Mouse (Mus musculus): Measurements from ENCODE around the gene Stmn3. TPM values are rescaled to one million over a fixed set of nuclear protein-coding genes. Genes with fewer than 3 reads are reported as not detected.

Gene Stmn3
- polyA plus RNA-seq, 1 experiment from 2014 or later = 54.8 TPM

DNA sequence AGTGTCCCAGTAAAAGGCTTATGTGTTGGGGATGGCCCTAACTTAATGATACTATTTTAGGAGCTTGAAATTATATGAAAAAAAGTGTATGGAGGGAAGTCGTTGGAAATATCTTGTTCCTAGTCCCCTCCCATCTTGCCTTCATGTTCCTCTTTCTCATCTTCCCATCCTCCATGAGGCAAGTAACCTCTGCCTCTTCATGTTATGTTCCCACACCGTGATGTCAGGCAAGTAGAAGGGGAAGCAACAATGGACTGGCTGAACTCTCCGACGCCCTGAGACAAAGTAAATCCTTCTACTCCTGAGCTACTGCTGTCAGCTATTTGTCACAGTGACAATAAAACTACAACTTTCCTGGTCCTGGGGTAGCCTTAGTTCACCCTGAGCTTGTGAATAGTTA is 39.7 kb downstream of the Stmn3 start:
- 81% methylated on average over 4 of the region's 4 CpGs for WGBS
- no peak for ATAC-seq (ENCODE audit: insufficient number of reproducible peaks, insufficient read depth, low FRiP score, low read depth)
- Histone ChIP-seq H3K4me1 (ENCODE audit: control insufficient read depth, insufficient read depth, low read length) (no peaks in the 10 kb centered on the region), H3K9ac (replicated peaks; ENCODE audit: low read depth, low read length) (no peak overlapping the region), H3K4me3 (ENCODE audit: low read depth, low read length) (no peak overlapping the region), H3K4me2 (replicated peaks; ENCODE audit: low read depth, low read length) (no peak overlapping the region), H3K36me3 (ENCODE audit: control insufficient read depth, insufficient read depth, low read length) (peaks cover 39% of the 10 kb centered on the region), H3K27ac (ENCODE audit: low read length) (no peak overlapping the region), H3K27me3 (ENCODE audit: control insufficient read depth, insufficient read depth, low read length) (no peaks in the 10 kb centered on the region), H3K9me3 (ENCODE audit: control insufficient read depth, low read depth, low read length) (no peaks in the 10 kb centered on the region)

DNA sequence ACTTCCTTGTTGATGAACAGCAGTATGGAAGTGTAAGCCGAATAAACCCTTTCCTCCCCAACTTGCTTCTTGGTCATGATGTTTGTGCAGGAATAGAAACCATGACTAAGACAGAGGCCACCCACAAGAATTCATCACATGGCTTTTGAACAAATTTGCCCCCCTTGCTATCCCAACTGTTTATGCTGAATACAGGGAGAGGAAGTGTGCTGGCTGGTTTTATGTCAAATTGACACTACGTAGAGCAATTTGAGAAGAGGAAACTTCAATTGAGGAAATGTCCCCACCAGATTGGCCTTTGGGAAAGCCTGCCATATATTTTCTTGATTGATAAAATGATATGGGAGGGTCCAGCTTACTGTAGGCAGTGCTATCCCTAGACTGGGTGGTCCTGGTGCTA is 40.5 kb downstream of the Stmn3 start:
- 83% methylated on average over 2 of the region's 2 CpGs for WGBS
- H3K36me3 ChIP-seq (ENCODE audit: control insufficient read depth, insufficient read depth, low read length) = peaks cover 36% of the 10 kb centered on the region
- ATAC-seq (ENCODE audit: insufficient number of reproducible peaks, insufficient read depth, low FRiP score, low read depth) = no peak

DNA sequence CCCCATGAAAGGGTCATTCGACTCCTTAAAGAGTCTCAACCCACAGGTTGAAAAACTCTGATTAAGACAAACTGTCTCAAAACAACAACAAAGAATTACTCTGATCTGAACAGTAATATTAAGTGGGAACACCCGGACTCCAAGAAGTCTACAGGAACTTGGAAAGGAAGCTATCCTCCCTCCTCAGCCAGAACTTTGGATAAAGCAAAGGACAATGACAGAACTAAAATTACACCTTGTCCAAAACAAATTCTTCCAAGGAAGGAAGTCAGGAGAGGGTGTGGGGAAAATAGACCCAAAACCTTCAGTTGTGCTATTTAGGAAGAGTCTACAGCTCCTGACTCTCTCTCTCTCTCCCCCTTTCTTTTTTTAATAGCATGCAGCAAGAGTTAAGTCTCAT is 42.2 kb downstream of the Stmn3 start:
- Histone ChIP-seq H3K27me3 (ENCODE audit: control insufficient read depth, insufficient read depth, low read length) (no peaks in the 10 kb centered on the region), H3K9me3 (ENCODE audit: control insufficient read depth, low read depth, low read length) (no peaks in the 10 kb centered on the region), H3K9ac (replicated peaks; ENCODE audit: low read depth, low read length) (no peak overlapping the region), H3K4me1 (ENCODE audit: control insufficient read depth, insufficient read depth, low read length) (no peaks in the 10 kb centered on the region), H3K36me3 (ENCODE audit: control insufficient read depth, insufficient read depth, low read length) (peaks cover 30% of the 10 kb centered on the region), H3K27ac (ENCODE audit: low read length) (no peak overlapping the region), H3K4me3 (ENCODE audit: low read depth, low read length) (no peak overlapping the region), H3K4me2 (replicated peaks; ENCODE audit: low read depth, low read length) (no peak overlapping the region)
- 93% methylated on average over 2 of the region's 2 CpGs for WGBS
- no peak for ATAC-seq (ENCODE audit: insufficient number of reproducible peaks, insufficient read depth, low FRiP score, low read depth)

More for the DNA sequence above, 40.5 kb downstream of the Stmn3 start:
- no peak overlapping the region for H3K4me2 ChIP-seq (replicated peaks; ENCODE audit: low read depth, low read length)
- no peak overlapping the region for H3K9ac ChIP-seq (replicated peaks; ENCODE audit: low read depth, low read length)
- H3K9me3 ChIP-seq (ENCODE audit: control insufficient read depth, low read depth, low read length) = no peaks in the 10 kb centered on the region
- no peaks in the 10 kb centered on the region for H3K27me3 ChIP-seq (ENCODE audit: control insufficient read depth, insufficient read depth, low read length)
- H3K27ac ChIP-seq (ENCODE audit: low read length) = no peak overlapping the region
- H3K4me1 ChIP-seq (ENCODE audit: control insufficient read depth, insufficient read depth, low read length) = no peaks in the 10 kb centered on the region
- no peak overlapping the region for H3K4me3 ChIP-seq (ENCODE audit: low read depth, low read length)

DNA sequence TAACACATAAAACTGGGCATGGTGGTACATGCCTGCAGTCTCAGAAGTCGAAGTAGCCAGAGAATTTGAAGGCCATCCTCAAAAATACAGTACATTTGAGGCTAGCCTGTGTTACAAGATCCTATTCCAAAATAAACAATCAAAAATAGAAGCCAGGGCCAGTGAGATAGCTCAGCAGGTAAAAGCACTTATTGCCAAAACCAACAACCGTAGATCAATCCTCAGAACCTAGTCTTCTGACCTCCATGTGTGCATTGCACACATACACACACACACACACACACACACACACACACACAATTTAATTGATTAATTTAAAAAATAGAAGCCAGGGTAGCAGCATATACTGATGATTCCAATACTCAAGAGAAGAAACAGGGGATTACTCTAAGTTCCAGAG is 47.5 kb downstream of the Stmn3 start:
- peaks cover 37% of the 10 kb centered on the region; the same call in 1 of the 2 replicates for H3K36me3 ChIP-seq (ENCODE audit: control insufficient read depth, insufficient read depth, low read length)
- ATAC-seq (ENCODE audit: insufficient number of reproducible peaks, insufficient read depth, low FRiP score, low read depth) = no peak
- H3K27ac ChIP-seq (ENCODE audit: low read length) = no peak overlapping the region
- H3K9me3 ChIP-seq (ENCODE audit: control insufficient read depth, low read depth, low read length) = no peaks in the 10 kb centered on the region
- H3K27me3 ChIP-seq (ENCODE audit: control insufficient read depth, insufficient read depth, low read length) = no peaks in the 10 kb centered on the region
- H3K9ac ChIP-seq (replicated peaks; ENCODE audit: low read depth, low read length) = no peak overlapping the region
- H3K4me2 ChIP-seq (replicated peaks; ENCODE audit: low read depth, low read length) = no peak overlapping the region
- H3K4me1 ChIP-seq (ENCODE audit: control insufficient read depth, insufficient read depth, low read length) = no peaks in the 10 kb centered on the region
- H3K4me3 ChIP-seq (ENCODE audit: low read depth, low read length) = no peak overlapping the region
- WGBS = 95% methylated on average over 2 of the region's 2 CpGs

Other genes starting within 250 kb of the Stmn3 start
- gene Kcnq2, start 179.2 kb downstream of the Stmn3 start, polyA plus RNA-seq (2014; fragmentation: Nextera tagmentation; extraction: Ambion mirVana) = 3.0 TPM in 2 replicates
- 0.23 and 0.28 TPM in 2 replicates for gene Eef1a2, start 157.5 kb downstream of the Stmn3 start, polyA plus RNA-seq (2014; fragmentation: Nextera tagmentation; extraction: Ambion mirVana)
- 354 and 378 TPM in 2 replicates for gene Ppdpf, start 127.3 kb downstream of the Stmn3 start, polyA plus RNA-seq (2014; fragmentation: Nextera tagmentation; extraction: Ambion mirVana)
- gene Ptk6, start 111.7 kb downstream of the Stmn3 start, polyA plus RNA-seq (2014; fragmentation: Nextera tagmentation; extraction: Ambion mirVana) = not detected in 2 replicates
- gene Srms, start 101.3 kb downstream of the Stmn3 start, polyA plus RNA-seq (2014; fragmentation: Nextera tagmentation; extraction: Ambion mirVana) = 0.15 TPM in 1 of 2 replicates, not detected in the other
- 0.29 and 0.36 TPM in 2 replicates for gene Fndc11, start 94.5 kb downstream of the Stmn3 start, polyA plus RNA-seq (2014; fragmentation: Nextera tagmentation; extraction: Ambion mirVana)
- 1.5 and 1.9 TPM in 2 replicates for gene Helz2, start 72.5 kb downstream of the Stmn3 start, polyA plus RNA-seq (2014; fragmentation: Nextera tagmentation; extraction: Ambion mirVana)
- gene Gmeb2, start 26.5 kb downstream of the Stmn3 start, polyA plus RNA-seq (2014; fragmentation: Nextera tagmentation; extraction: Ambion mirVana) = 14.6 and 15.4 TPM in 2 replicates
- 48.3 and 57.3 TPM in 2 replicates for gene Rtel1, start 5.2 kb upstream of the Stmn3 start, polyA plus RNA-seq (2014; fragmentation: Nextera tagmentation; extraction: Ambion mirVana)
- 32.1 and 37.3 TPM in 2 replicates for gene Zgpat, start 50.4 kb upstream of the Stmn3 start, polyA plus RNA-seq (2014; fragmentation: Nextera tagmentation; extraction: Ambion mirVana)
- 44.2 and 51.4 TPM in 2 replicates for gene Arfrp1, start 50.9 kb upstream of the Stmn3 start, polyA plus RNA-seq (2014; fragmentation: Nextera tagmentation; extraction: Ambion mirVana)
- 18.3 and 20.8 TPM in 2 replicates for gene Lime1, start 65.6 kb upstream of the Stmn3 start, polyA plus RNA-seq (2014; fragmentation: Nextera tagmentation; extraction: Ambion mirVana)
- 9.1 and 9.5 TPM in 2 replicates for gene Zbtb46, start 144.9 kb upstream of the Stmn3 start, polyA plus RNA-seq (2014; fragmentation: Nextera tagmentation; extraction: Ambion mirVana)
- gene Abhd16b, start 178.7 kb upstream of the Stmn3 start, polyA plus RNA-seq (2014; fragmentation: Nextera tagmentation; extraction: Ambion mirVana) = 0.27 and 0.38 TPM in 2 replicates
- 175 and 178 TPM in 2 replicates for gene Tpd52l2, start 182.6 kb upstream of the Stmn3 start, polyA plus RNA-seq (2014; fragmentation: Nextera tagmentation; extraction: Ambion mirVana)
- gene Dnajc5, start 206.0 kb upstream of the Stmn3 start, polyA plus RNA-seq (2014; fragmentation: Nextera tagmentation; extraction: Ambion mirVana) = 78.8 and 83.1 TPM in 2 replicates